Mouse (Mus musculus) urinary bladder, adult 18-20 months (tissue): ENCODE results near the gene Zfp507.

Experiments used
- DNase-seq, 2 experiments: peaks; one replicate each; pipeline ENCODE4 v3.0.0; 2022; ENCODE audit warnings: low spot score in 2 of 2, mixed read lengths in 2 of 2

The Zfp507 gene

GRCm38 (mm10) chr7:35782252-35782651 is 20.6 kb downstream of the Zfp507 start:
- no peak for DNase-seq

- no peak for DNase-seq
Observed at GRCm38 (mm10) chr7:35774127-35774526, 28.7 kb downstream of the Zfp507 start.

- no peak for DNase-seq
Observed at GRCm38 (mm10) chr7:35772347-35772746, 30.5 kb downstream of the Zfp507 start.

- DNase-seq: no peak
Observed at GRCm38 (mm10) chr7:35771106-35771505, 31.7 kb downstream of the Zfp507 start.

- no peak for DNase-seq
Observed at GRCm38 (mm10) chr7:35770122-35770521, 32.7 kb downstream of the Zfp507 start.

- no peak for DNase-seq
Observed at GRCm38 (mm10) chr7:35764461-35764860, 38.3 kb downstream of the Zfp507 start.

GRCm38 (mm10) chr7:35761801-35762200 is 41.0 kb downstream of the Zfp507 start:
- no peak for DNase-seq

- DNase-seq: no peak
Observed at GRCm38 (mm10) chr7:35759602-35760001, 43.2 kb downstream of the Zfp507 start.

GRCm38 (mm10) chr7:35756510-35757440 is 46.0 kb downstream of the Zfp507 start:
- DNase-seq: no peak

GRCm38 (mm10) chr7:35754886-35755168 is 48.0 kb downstream of the Zfp507 start:
- no peak for DNase-seq

GRCm38 (mm10) chr7:35754033-35754885 is 48.5 kb downstream of the Zfp507 start, which contains the start of gene Dpy19l3:
Gene Dpy19l3 (minus strand): TSS chr7:35754454.
- DNase-seq: peak; percentile 85 to 95

GRCm38 (mm10) chr7:35753319-35754032 is 49.3 kb downstream of the Zfp507 start:
- DNase-seq: no peak

GRCm38 (mm10) chr7:35750873-35751272 is 51.9 kb downstream of the Zfp507 start:
- no peak for DNase-seq

GRCm38 (mm10) chr7:35747397-35747964 is 55.3 kb downstream of the Zfp507 start:
- DNase-seq: no peak

- DNase-seq: no peak
Observed at GRCm38 (mm10) chr7:35746686-35747396, 56.0 kb downstream of the Zfp507 start.

- DNase-seq: peak in 1 of 2 experiments; percentile 9
Observed at GRCm38 (mm10) chr7:35745281-35745702, 57.5 kb downstream of the Zfp507 start.

- DNase-seq: no peak
Observed at GRCm38 (mm10) chr7:35744771-35745170, 58.0 kb downstream of the Zfp507 start.

- no peak for DNase-seq
Observed at GRCm38 (mm10) chr7:35742310-35742709, 60.5 kb downstream of the Zfp507 start.

- no peak for DNase-seq
Observed at GRCm38 (mm10) chr7:35741858-35742257, 60.9 kb downstream of the Zfp507 start.

GRCm38 (mm10) chr7:35740489-35741230 is 62.1 kb downstream of the Zfp507 start:
- DNase-seq: no peak
